Comparison of ENCODE assay signal across 10 mouse cellular contexts in the genomic region with DNA sequence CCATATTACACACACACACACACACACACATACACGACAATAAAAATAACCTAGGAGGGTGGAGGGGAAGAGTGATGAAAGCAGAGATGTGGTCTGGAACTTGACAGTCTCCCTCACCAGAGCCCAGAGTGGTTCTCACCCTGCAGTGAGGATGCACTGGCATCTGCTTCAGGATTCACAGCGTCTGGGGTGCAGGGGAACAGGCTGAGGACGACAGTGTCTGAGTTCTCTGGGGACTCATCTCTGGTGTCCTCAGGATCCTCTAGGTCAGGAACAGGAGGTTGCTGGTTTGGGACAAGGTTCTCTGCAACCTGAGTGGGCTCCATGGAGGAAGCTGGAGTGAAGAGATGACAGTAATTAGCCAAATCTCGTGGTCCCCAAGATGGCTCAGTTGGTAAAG. TPM values are rescaled to one million over a fixed set of nuclear protein-coding genes. Genes with fewer than 3 reads are reported as not detected.
A peak's percentile ranks its signal among the peaks of the same experiment; 100 is the strongest.
DNase-seq lines count a peak whose midpoint lies in the region; ATAC-seq and TF ChIP-seq lines count a peak whose summit lies in the region.
"Had no signal": no experiment of that assay in that cellular context is flagged by ENCODE, and none has a peak within 500 bp of the region (broad histone marks: within the 10 kb centered on the region; RNA-seq: fewer than 3 reads in every experiment).

No protein-coding gene starts in this region.

- WGBS in heart, embryonic 10.5 days: 75% methylated on average over 4 of the region's 4 CpGs
- WGBS in hindbrain, embryonic 13.5 days: 80% methylated on average over 4 of the region's 4 CpGs
- WGBS in midbrain, embryonic 11.5 days: 85% methylated on average over 4 of the region's 4 CpGs

- no peaks in the 10 kb centered on the region for H3K9me3 ChIP-seq in heart, embryonic 10.5 days
- no peaks in the 10 kb centered on the region for H3K9me3 ChIP-seq in G1E (replicated peaks)
- no peaks in the 10 kb centered on the region for H3K9me3 ChIP-seq in hindbrain, embryonic 13.5 days
- no peaks in the 10 kb centered on the region for H3K9me3 ChIP-seq in midbrain, embryonic 11.5 days (ENCODE audit: control insufficient read depth, low read length)

- no peak for DNase-seq in heart, embryonic 10.5 days (ENCODE audit: low spot score)
- no peak for DNase-seq in heart, postnatal 4 days
- no peak for DNase-seq in G1E (ENCODE audit: low spot score)
- DNase-seq in midbrain, embryonic 11.5 days (ENCODE audit: low spot score, missing footprints): peak; percentile 28
- DNase-seq in gastrocnemius, postnatal 14 days: no peak
- DNase-seq in adrenal gland, postnatal 10 days: no peak
- no peak for DNase-seq in layer of hippocampus, adult 9-10 months (ENCODE audit: low spot score)
- DNase-seq: adrenal gland, postnatal 14 days had no signal

- H3K27me3 ChIP-seq in heart, embryonic 10.5 days (ENCODE audit: insufficient read depth, poor library complexity, severe bottlenecking): no peaks in the 10 kb centered on the region
- H3K27me3 ChIP-seq in G1E (ENCODE audit: insufficient read depth, low read length): no peaks in the 10 kb centered on the region
- no peaks in the 10 kb centered on the region for H3K27me3 ChIP-seq in hindbrain, embryonic 13.5 days
- no peaks in the 10 kb centered on the region for H3K27me3 ChIP-seq in midbrain, embryonic 11.5 days (ENCODE audit: control insufficient read depth, insufficient read depth, low read length)

- H3K9ac ChIP-seq in hindbrain, embryonic 13.5 days: peak overlapping the region; percentile 72
- no peak overlapping the region; the same call in 1 of the 2 replicates for H3K9ac ChIP-seq in midbrain, embryonic 11.5 days (ENCODE audit: low read length)

- intact Hi-C loops in gastrocnemius, postnatal 14 days (cut with DNase I; ENCODE audit: low total_unique reads): no loop called here

- no peak for TF ChIP-seq CTCF in G1E (IDR thresholded peaks at IDR 0.05; ENCODE audit: low read depth, low read length)

- ATAC-seq in G1E (ENCODE audit: extremely low read depth, insufficient number of reproducible peaks, low FRiP score, poor library complexity, severe bottlenecking): no peak
- ATAC-seq in hindbrain, embryonic 13.5 days (ENCODE audit: low FRiP score): no peak
- ATAC-seq in midbrain, embryonic 11.5 days (ENCODE audit: low FRiP score): no peak

- H3K36me3 ChIP-seq in heart, embryonic 10.5 days: peaks cover 51% of the 10 kb centered on the region
- H3K36me3 ChIP-seq in G1E (replicated peaks): peaks cover 62% of the 10 kb centered on the region
- peaks cover 50% of the 10 kb centered on the region for H3K36me3 ChIP-seq in hindbrain, embryonic 13.5 days
- peaks cover 4% of the 10 kb centered on the region for H3K36me3 ChIP-seq in midbrain, embryonic 11.5 days (ENCODE audit: control insufficient read depth, insufficient read depth, low read length)

- peak overlapping the region; percentile 88; the same call in 1 of the 2 replicates for H3K27ac ChIP-seq in heart, embryonic 10.5 days
- H3K27ac ChIP-seq in hindbrain, embryonic 13.5 days: no peak overlapping the region
- no peak overlapping the region for H3K27ac ChIP-seq in midbrain, embryonic 11.5 days (ENCODE audit: low read depth, low read length)

- H3K4me1 ChIP-seq in heart, embryonic 10.5 days: peaks cover 33% of the 10 kb centered on the region
- H3K4me1 ChIP-seq in G1E (ENCODE audit: insufficient read depth, low read depth, low read length): peaks cover 48% of the 10 kb centered on the region
- peaks cover 28% of the 10 kb centered on the region for H3K4me1 ChIP-seq in hindbrain, embryonic 13.5 days (replicated peaks)
- H3K4me1 ChIP-seq in midbrain, embryonic 11.5 days (ENCODE audit: control insufficient read depth, insufficient read depth, low read length): peaks cover 17% of the 10 kb centered on the region

- H3K4me2 ChIP-seq in hindbrain, embryonic 13.5 days: peak overlapping the region; percentile 87
- peak overlapping the region; percentile 81 for H3K4me2 ChIP-seq in midbrain, embryonic 11.5 days

- H3K4me3 ChIP-seq in heart, embryonic 10.5 days: peak overlapping the region; percentile 91
- H3K4me3 ChIP-seq in G1E (ENCODE audit: low read depth, low read length): peak overlapping the region; percentile 82; the same call in 1 of the 2 replicates
- H3K4me3 ChIP-seq in hindbrain, embryonic 13.5 days: peak overlapping the region; percentile 83
- H3K4me3 ChIP-seq in midbrain, embryonic 11.5 days (ENCODE audit: low read depth, low read length): no peak overlapping the region

RNA-seq across cellular contexts. Expression of gene Rfxank, which starts 1.1 kb away (rescaled TPM):
- polyA plus RNA-seq in heart, embryonic 10.5 days (2016; fragmentation: Nextera tagmentation; extraction: Ambion mirVana): 16.5 and 18.3 TPM in 2 replicates
- total RNA-seq in heart, postnatal 4 days (2021): 10 to 100 TPM; 25.4 to 25.8 TPM
- 11.9 and 12.6 TPM in 2 replicates for total RNA-seq in G1E (2014; fragmentation: Nextera tagmentation)
- 7.2 and 13.2 TPM in 2 replicates for total RNA-seq in G1E (2017)
- 4.9 and 6.0 TPM in 2 replicates for polyA plus RNA-seq in G1E (2012)
- 12.5 and 14.3 TPM in 2 replicates for polyA plus RNA-seq in hindbrain, embryonic 13.5 days (2015; fragmentation: Nextera tagmentation; extraction: Ambion mirVana)
- 10.8 and 11.7 TPM in 2 replicates for polyA plus RNA-seq in midbrain, embryonic 11.5 days (2014; fragmentation: Nextera tagmentation; extraction: Ambion mirVana)
- total RNA-seq in gastrocnemius, postnatal 14 days (2021): 1 to 10 TPM; 8.1 to 8.8 TPM
- 10 to 100 TPM; 18.0 to 23.9 TPM for total RNA-seq in adrenal gland, postnatal 10 days (2021)

RNA-seq across cellular contexts. Expression of gene Borcs8, which starts 1.4 kb away (rescaled TPM):
- polyA plus RNA-seq in heart, embryonic 10.5 days (2016; fragmentation: Nextera tagmentation; extraction: Ambion mirVana): 39.6 and 43.9 TPM in 2 replicates
- total RNA-seq in heart, postnatal 4 days (2021): 10 to 100 TPM; 28.0 to 29.1 TPM
- total RNA-seq in G1E (2014; fragmentation: Nextera tagmentation) (65.0 and 73.8 TPM in 2 replicates), G1E (2017) (82.4 and 114 TPM in 2 replicates)
- 24.7 and 42.9 TPM in 2 replicates for polyA plus RNA-seq in G1E (2012)
- 53.6 and 58.2 TPM in 2 replicates for polyA plus RNA-seq in hindbrain, embryonic 13.5 days (2015; fragmentation: Nextera tagmentation; extraction: Ambion mirVana)
- 37.4 and 41.3 TPM in 2 replicates for polyA plus RNA-seq in midbrain, embryonic 11.5 days (2014; fragmentation: Nextera tagmentation; extraction: Ambion mirVana)
- total RNA-seq in gastrocnemius, postnatal 14 days (2021): 10 to 100 TPM; 14.4 to 18.4 TPM
- total RNA-seq in adrenal gland, postnatal 10 days (2021): 10 to 100 TPM; 45.0 to 48.5 TPM

RNA-seq across cellular contexts. Expression of gene Mef2b, which starts 1.6 kb away (rescaled TPM):
- polyA plus RNA-seq in heart, embryonic 10.5 days (2016; fragmentation: Nextera tagmentation; extraction: Ambion mirVana): 0.23 and 0.53 TPM in 2 replicates
- under 1 TPM; 0.20 to 0.21 TPM for total RNA-seq in heart, postnatal 4 days (2021)
- total RNA-seq in G1E (2014; fragmentation: Nextera tagmentation) (2.1 and 4.4 TPM in 2 replicates), G1E (2017) (0.17 and 0.55 TPM in 2 replicates)
- polyA plus RNA-seq in G1E (2012): 2.3 and 3.1 TPM in 2 replicates
- polyA plus RNA-seq in hindbrain, embryonic 13.5 days (2015; fragmentation: Nextera tagmentation; extraction: Ambion mirVana): 0.40 TPM in 2 replicates
- polyA plus RNA-seq in midbrain, embryonic 11.5 days (2014; fragmentation: Nextera tagmentation; extraction: Ambion mirVana): 0.23 and 0.40 TPM in 2 replicates
- under 1 TPM; 0.25 to 0.29 TPM for total RNA-seq in gastrocnemius, postnatal 14 days (2021)
- total RNA-seq in adrenal gland, postnatal 10 days (2021): under 1 TPM; 0.36 to 0.54 TPM

RNA-seq across cellular contexts. Expression of gene Nr2c2ap, which starts 6.8 kb away (rescaled TPM):
- 35.4 and 39.6 TPM in 2 replicates for polyA plus RNA-seq in heart, embryonic 10.5 days (2016; fragmentation: Nextera tagmentation; extraction: Ambion mirVana)
- 10 to 100 TPM; 14.8 to 17.1 TPM for total RNA-seq in heart, postnatal 4 days (2021)
- total RNA-seq in G1E (2014; fragmentation: Nextera tagmentation) (10.6 and 12.0 TPM in 2 replicates), G1E (2017) (6.7 and 8.5 TPM in 2 replicates)
- polyA plus RNA-seq in G1E (2012): 12.0 and 19.4 TPM in 2 replicates
- polyA plus RNA-seq in hindbrain, embryonic 13.5 days (2015; fragmentation: Nextera tagmentation; extraction: Ambion mirVana): 32.6 and 36.4 TPM in 2 replicates
- polyA plus RNA-seq in midbrain, embryonic 11.5 days (2014; fragmentation: Nextera tagmentation; extraction: Ambion mirVana): 14.3 and 16.9 TPM in 2 replicates
- 1 to 10 TPM; 2.2 to 4.4 TPM for total RNA-seq in gastrocnemius, postnatal 14 days (2021)
- 10 to 100 TPM; 15.7 to 16.1 TPM for total RNA-seq in adrenal gland, postnatal 10 days (2021)

RNA-seq across cellular contexts. Expression of gene Ncan, which starts 17.2 kb away (rescaled TPM):
- 0.06 and 0.29 TPM in 2 replicates for polyA plus RNA-seq in heart, embryonic 10.5 days (2016; fragmentation: Nextera tagmentation; extraction: Ambion mirVana)
- 1 to 10 TPM in 1 of 2 experiments, under 1 TPM in 1; 0.81 to 1.2 TPM for total RNA-seq in heart, postnatal 4 days (2021)
- total RNA-seq in G1E (2014; fragmentation: Nextera tagmentation) (not detected in 2 replicates), G1E (2017) (0.05 TPM in 1 of 2 replicates, not detected in the other)
- not detected in 2 replicates for polyA plus RNA-seq in G1E (2012)
- polyA plus RNA-seq in hindbrain, embryonic 13.5 days (2015; fragmentation: Nextera tagmentation; extraction: Ambion mirVana): 128 and 135 TPM in 2 replicates
- 47.2 and 52.4 TPM in 2 replicates for polyA plus RNA-seq in midbrain, embryonic 11.5 days (2014; fragmentation: Nextera tagmentation; extraction: Ambion mirVana)
- total RNA-seq in gastrocnemius, postnatal 14 days (2021): under 1 TPM; 0.02 to 0.04 TPM
- 1 to 10 TPM in 1 of 2 experiments, under 1 TPM in 1; 0.81 to 1.2 TPM for total RNA-seq in adrenal gland, postnatal 10 days (2021)
- total RNA-seq: gastrocnemius, adult 18-20 months had no signal
